Mouse (Mus musculus) liver, embryonic 16.5 days (tissue): ENCODE data around the gene Galntl5. TPM values are rescaled to one million over a fixed set of nuclear protein-coding genes. Genes with fewer than 3 reads are reported as not detected.
A peak's percentile ranks its signal among the peaks of the same experiment; 100 is the strongest.
"Not testable (repeated sequence)": the region's sequence is repeated elsewhere in the genome, so short reads cannot be mapped to it uniquely, and the experiment has no call there.

Source experiments
- ATAC-seq: fragments of 200-750 bp; cut with Nextera tagmentation; 2 replicates; pipeline ENCODE4 v1.8.0; 2017; ENCODE audit warnings: low read depth, mild to moderate bottlenecking, moderate number of reproducible peaks, moderate library complexity
- H3K27ac ChIP-seq: fragments of 300-500 bp; sonication (generic); 2 replicates; pipeline ENCODE4 v1.5.1; 2014; ENCODE audit warnings: mild to moderate bottlenecking, low read length
- H3K27me3 ChIP-seq: fragments of 300-500 bp; sonication (generic); 2 replicates; pipeline ENCODE4 v1.6.1; 2014; ENCODE audit warnings: low read depth, low read length, mixed read lengths; ENCODE audit not compliant: control insufficient read depth, insufficient read depth
- H3K36me3 ChIP-seq: fragments of 300-500 bp; sonication (generic); 2 replicates; pipeline ENCODE4 v1.6.1; 2014; ENCODE audit warnings: mild to moderate bottlenecking; ENCODE audit not compliant: control insufficient read depth, insufficient read depth
- H3K4me1 ChIP-seq: fragments of 300-500 bp; sonication (generic); 2 replicates; pipeline ENCODE4 v1.6.1; 2014; ENCODE audit warnings: low read depth, low read length, mixed read lengths; ENCODE audit not compliant: control insufficient read depth
- H3K4me2 ChIP-seq: fragments of 300-500 bp; sonication (generic); 2 replicates; pipeline ENCODE4 v1.6.1; 2014; ENCODE audit warnings: low read depth, low read length, mixed read lengths
- H3K4me3 ChIP-seq: fragments of 300-500 bp; sonication (generic); 2 replicates; pipeline ENCODE4 v1.5.1; 2014; ENCODE audit warnings: low read depth, mild to moderate bottlenecking, low read length
- H3K9ac ChIP-seq: fragments of 300-500 bp; sonication (generic); 2 replicates; pipeline ENCODE4 v1.6.1; 2014; ENCODE audit warnings: low read depth, low read length
- H3K9me3 ChIP-seq: fragments of 300-500 bp; sonication (generic); replicated peaks from 2 replicates; pipeline ENCODE4 v1.6.1; 2016; ENCODE audit warnings: low read length; ENCODE audit not compliant: control insufficient read depth
- WGBS: fragments of 180-500 bp; shearing (Covaris S2); extraction: QIAGEN DNeasy Blood & Tissue Kit; methylation state at CpG from one replicate; pipeline ENCODE4 v1.1.7; 2014; ENCODE audit not compliant: insufficient replicate concordance; 5-methylcytosine and 5-hydroxymethylcytosine counted together
- polyA plus RNA-seq: library from polyadenylated mRNA; unstranded; fragments of >200 nt; fragmentation: Nextera tagmentation; extraction: Ambion mirVana; gene quantifications from 2 replicates; pipeline ENCODE4 v1.2.1, GENCODE M21; 2015

The Galntl5 gene
- polyA plus RNA-seq, 1 experiment from 2014 or later, result not detected

DNA sequence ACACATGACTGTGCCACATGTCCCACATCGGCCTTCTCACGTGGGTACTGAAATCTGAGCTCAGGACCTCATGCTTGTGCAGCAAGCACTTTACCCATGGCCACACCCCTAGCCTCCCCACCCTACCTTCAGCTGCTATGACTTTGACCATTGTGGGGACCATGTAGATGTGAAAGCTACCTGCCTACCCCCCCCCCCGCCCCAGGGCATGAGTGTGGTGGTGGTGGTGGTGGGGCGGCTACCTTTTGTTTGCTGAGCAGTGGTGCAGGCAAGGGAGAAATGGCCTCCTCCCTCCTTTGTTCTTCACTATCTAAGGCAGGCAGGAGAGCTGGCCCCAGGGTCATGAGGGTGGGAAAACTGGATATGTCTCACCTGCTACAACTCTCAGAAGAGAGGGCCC is 18.3 kb upstream of the Galntl5 start:
- H3K4me1 ChIP-seq, result no peaks in the 10 kb centered on the region
- H3K36me3 ChIP-seq, result no peaks in the 10 kb centered on the region
- no peak overlapping the region for H3K9ac ChIP-seq
- no peaks in the 10 kb centered on the region for H3K9me3 ChIP-seq
- H3K4me2 ChIP-seq, result no peak overlapping the region
- no peak for ATAC-seq
- 73% methylated on average over 4 of the region's 4 CpGs for WGBS
- H3K27me3 ChIP-seq, result no peaks in the 10 kb centered on the region
- no peak overlapping the region for H3K27ac ChIP-seq
- no peak overlapping the region for H3K4me3 ChIP-seq

DNA sequence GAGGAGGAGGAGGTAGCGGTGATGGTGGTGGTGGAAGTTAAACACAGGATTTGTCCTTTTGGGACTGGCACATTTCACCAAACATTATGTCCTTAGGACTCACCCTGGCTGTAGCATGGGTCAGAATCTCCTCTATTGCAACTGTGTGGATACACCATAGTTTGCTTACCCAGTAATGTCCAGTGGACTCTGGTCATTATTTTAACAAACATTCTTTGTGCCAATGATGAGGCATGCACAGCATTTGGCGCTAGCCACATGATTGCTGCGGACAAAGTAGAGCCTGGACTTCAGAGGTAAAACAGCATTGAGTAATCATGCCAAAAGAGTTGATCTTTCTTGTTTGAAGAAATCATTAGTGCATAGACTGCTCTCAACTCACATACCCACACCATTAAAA is 17.3 kb upstream of the Galntl5 start:
- ATAC-seq, result peak; percentile 71

GRCm38 (mm10) chr5:25164341-25164740 is 16.9 kb upstream of the Galntl5 start:
- Histone ChIP-seq H3K27me3 (no peaks in the 10 kb centered on the region), H3K36me3 (no peaks in the 10 kb centered on the region), H3K9ac (no peak overlapping the region), H3K4me3 (no peak overlapping the region), H3K4me2 (no peak overlapping the region), H3K9me3 (no peaks in the 10 kb centered on the region), H3K4me1 (no peaks in the 10 kb centered on the region), H3K27ac (no peak overlapping the region)
- 59% methylated on average over 1 of the region's 1 CpGs for WGBS
- ATAC-seq, result no peak

More for the DNA sequence above, 17.3 kb upstream of the Galntl5 start:
- WGBS, result 62% methylated on average over 3 of the region's 3 CpGs
- H3K4me3 ChIP-seq, result no peak overlapping the region
- H3K4me1 ChIP-seq, result no peaks in the 10 kb centered on the region
- no peak overlapping the region for H3K9ac ChIP-seq
- H3K27me3 ChIP-seq, result no peaks in the 10 kb centered on the region
- no peak overlapping the region for H3K27ac ChIP-seq
- no peaks in the 10 kb centered on the region for H3K36me3 ChIP-seq
- H3K9me3 ChIP-seq, result no peaks in the 10 kb centered on the region
- no peak overlapping the region for H3K4me2 ChIP-seq

DNA sequence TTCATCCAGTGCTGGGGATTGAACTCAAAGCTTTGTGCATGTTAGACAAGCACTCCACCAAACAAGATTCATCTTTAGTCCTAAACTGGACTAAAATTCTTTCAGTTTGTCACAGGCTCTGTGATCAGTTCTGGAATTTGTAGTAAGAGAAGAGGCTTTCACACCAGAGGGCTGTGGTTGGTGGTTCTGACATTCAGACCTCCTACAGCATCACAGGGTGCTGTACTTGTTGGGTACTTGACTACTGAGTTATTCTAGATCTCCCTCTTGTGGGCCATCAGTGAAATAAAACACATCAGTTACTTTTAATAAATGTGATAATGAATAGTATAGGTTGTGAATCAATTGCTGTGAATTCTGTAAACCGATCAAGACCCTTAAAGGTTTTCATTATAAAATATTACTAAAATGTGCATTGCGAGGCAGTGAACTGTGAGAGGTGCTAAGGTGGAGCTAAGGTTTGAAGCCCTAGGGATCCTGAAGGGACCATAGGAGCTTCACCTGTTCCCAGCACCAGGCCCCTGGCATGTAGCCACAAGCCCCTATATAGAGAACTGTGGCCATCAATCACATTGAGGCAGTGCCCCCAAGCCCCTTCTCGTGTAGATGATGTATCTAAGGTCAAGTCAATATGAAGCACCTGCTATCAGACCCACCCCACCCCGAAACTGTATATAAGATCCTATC is 16.0 kb upstream of the Galntl5 start:
- no peak overlapping the region for H3K9ac ChIP-seq
- WGBS, result 55% methylated on average over 4 of the region's 4 CpGs

GRCm38 (mm10) chr5:25165789-25166135 is 15.5 kb upstream of the Galntl5 start:
- Histone ChIP-seq H3K4me3 (no peak overlapping the region), H3K4me2 (no peak overlapping the region), H3K9ac (no peak overlapping the region), H3K4me1 (no peaks in the 10 kb centered on the region), H3K27ac (no peak overlapping the region), H3K36me3 (no peaks in the 10 kb centered on the region), H3K9me3 (no peaks in the 10 kb centered on the region), H3K27me3 (no peaks in the 10 kb centered on the region)
- WGBS, result 95% methylated on average over 3 of the region's 3 CpGs
- ATAC-seq, result no peak

More for the DNA sequence above, 16.0 kb upstream of the Galntl5 start:
- ATAC-seq, result no peak
- Histone ChIP-seq H3K4me2 (no peak overlapping the region), H3K27me3 (no peaks in the 10 kb centered on the region), H3K36me3 (no peaks in the 10 kb centered on the region), H3K27ac (no peak overlapping the region), H3K4me3 (no peak overlapping the region), H3K9me3 (no peaks in the 10 kb centered on the region), H3K4me1 (no peaks in the 10 kb centered on the region)

- no peaks in the 10 kb centered on the region for H3K27me3 ChIP-seq
- H3K36me3 ChIP-seq, result no peaks in the 10 kb centered on the region
- no peak overlapping the region for H3K4me3 ChIP-seq
- H3K4me1 ChIP-seq, result no peaks in the 10 kb centered on the region
- H3K9ac ChIP-seq, result no peak overlapping the region
- no peak overlapping the region for H3K4me2 ChIP-seq
- WGBS, result 16% methylated on average over 4 of the region's 4 CpGs
- H3K9me3 ChIP-seq, result no peaks in the 10 kb centered on the region
- ATAC-seq, result no peak
- H3K27ac ChIP-seq, result no peak overlapping the region
Measured at GRCm38 (mm10) chr5:25166665-25167064, 14.6 kb upstream of the Galntl5 start.

GRCm38 (mm10) chr5:25177937-25178336 is 3.3 kb upstream of the Galntl5 start:
- not testable (repeated sequence) for H3K4me1 ChIP-seq, H3K36me3 ChIP-seq, H3K27me3 ChIP-seq, H3K9me3 ChIP-seq, H3K4me2 ChIP-seq, H3K27ac ChIP-seq, ATAC-seq, H3K4me3 ChIP-seq, H3K9ac ChIP-seq
- 68% methylated on average over 5 of the region's 5 CpGs for WGBS

DNA sequence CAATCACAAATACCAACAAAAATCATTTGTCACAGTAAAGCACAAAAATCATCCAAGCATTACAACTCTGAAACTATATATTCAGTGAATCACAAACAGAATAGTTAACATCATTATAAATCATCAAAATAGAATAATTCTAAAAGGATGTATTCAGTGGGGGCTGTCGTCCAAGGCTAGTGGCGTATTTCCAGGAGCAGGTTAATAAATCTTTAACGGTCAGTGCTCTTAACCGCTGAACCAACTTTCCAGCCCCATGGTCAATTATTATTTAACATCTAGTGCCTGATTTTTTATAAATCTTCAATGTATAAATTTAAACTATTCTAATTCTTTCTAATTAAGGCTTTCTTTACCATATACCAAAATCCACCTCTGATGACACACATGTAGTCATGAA is 2.7 kb upstream of the Galntl5 start:
- not testable (repeated sequence) for H3K9me3 ChIP-seq, ATAC-seq, H3K27me3 ChIP-seq, H3K27ac ChIP-seq, H3K9ac ChIP-seq, H3K4me3 ChIP-seq, H3K36me3 ChIP-seq, H3K4me1 ChIP-seq, H3K4me2 ChIP-seq
- WGBS, result 78% methylated on average over 4 of the region's 4 CpGs

- no peak overlapping the region for H3K4me2 ChIP-seq
- H3K36me3 ChIP-seq, result no peaks in the 10 kb centered on the region
- ATAC-seq, result no peak
- H3K9me3 ChIP-seq, result no peaks in the 10 kb centered on the region
- no peak overlapping the region for H3K4me3 ChIP-seq
- no peak overlapping the region for H3K27ac ChIP-seq
- H3K9ac ChIP-seq, result no peak overlapping the region
- H3K4me1 ChIP-seq, result no peaks in the 10 kb centered on the region
- no peaks in the 10 kb centered on the region for H3K27me3 ChIP-seq
- 87% methylated on average over 4 of the region's 4 CpGs for WGBS
Measured at GRCm38 (mm10) chr5:25179284-25179683, 2.0 kb upstream of the Galntl5 start.
